ENCODE assay signal across 9 mouse cellular contexts in the genomic region with DNA sequence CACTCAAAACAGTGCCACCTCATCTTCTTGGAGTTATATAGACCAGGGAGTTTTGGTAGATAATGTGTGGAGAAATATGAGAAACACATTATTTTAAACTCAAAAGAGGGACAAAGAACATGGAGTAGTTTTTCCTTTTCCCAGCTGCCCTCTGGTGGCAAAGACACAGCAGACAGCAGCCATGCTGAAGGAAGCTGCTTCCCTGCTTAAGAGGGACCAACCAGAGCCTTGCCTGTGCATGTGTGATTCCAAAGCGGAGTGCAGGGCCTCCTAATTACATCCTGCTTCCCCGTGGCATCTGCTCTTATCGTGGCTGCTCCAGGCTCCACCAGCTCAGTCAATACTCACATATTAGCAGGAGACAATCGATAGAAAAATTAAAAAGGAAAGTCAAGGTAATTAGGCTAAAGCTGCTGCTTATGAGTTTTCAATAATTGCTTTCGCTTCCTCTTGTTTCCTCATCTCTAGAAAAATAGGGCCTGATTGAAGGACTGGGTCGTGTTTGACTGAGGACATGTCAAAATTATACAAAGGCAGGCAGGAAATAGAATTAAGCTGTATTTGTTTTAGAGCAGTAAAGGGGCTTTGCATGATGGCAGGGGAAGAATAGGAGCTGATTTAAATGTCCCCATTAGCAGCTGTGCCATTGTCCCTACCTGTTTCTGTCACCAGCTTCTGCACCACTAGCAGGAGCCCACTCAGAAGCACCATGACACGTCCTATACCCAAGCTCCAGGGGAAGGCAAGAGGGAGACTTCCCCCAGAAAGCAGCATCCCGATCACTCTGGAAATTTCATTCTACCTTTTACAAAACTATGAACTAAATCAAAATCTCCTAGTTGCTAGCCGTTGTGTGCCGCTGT.
DNase-seq lines count a peak whose midpoint lies in the region; ATAC-seq lines count a peak whose summit lies in the region.
"Had no signal": no experiment of that assay in that cellular context is flagged by ENCODE, and none has a peak within 500 bp of the region (broad histone marks: within the 10 kb centered on the region; RNA-seq: fewer than 3 reads in every experiment).

No protein-coding gene starts in this region.

- WGBS in kidney, embryonic 14.5 days, result 55% methylated on average over 10 of the region's 10 CpGs
- WGBS in embryonic facial prominence, embryonic 14.5 days, result 48% methylated on average over 10 of the region's 10 CpGs

- no peaks in the 10 kb centered on the region for H3K4me1 ChIP-seq in kidney, embryonic 14.5 days (ENCODE audit: control insufficient read depth, insufficient read depth, low read length)
- no peaks in the 10 kb centered on the region for H3K4me1 ChIP-seq in embryonic facial prominence, embryonic 14.5 days (ENCODE audit: control insufficient read depth, insufficient read depth, low read length)
- H3K4me1 ChIP-seq: limb, embryonic 15.5 days had no signal

- no peak overlapping the region for H3K4me3 ChIP-seq in kidney, embryonic 14.5 days (ENCODE audit: low read length)
- H3K4me3 ChIP-seq in embryonic facial prominence, embryonic 14.5 days (ENCODE audit: low read depth, low read length), result no peak overlapping the region
- H3K4me3 ChIP-seq: limb, embryonic 15.5 days had no signal

- H3K27ac ChIP-seq in kidney, embryonic 14.5 days (ENCODE audit: low read depth, low read length), result no peak overlapping the region
- no peak overlapping the region for H3K27ac ChIP-seq in embryonic facial prominence, embryonic 14.5 days (replicated peaks; ENCODE audit: low read depth, low read length)
- H3K27ac ChIP-seq: limb, embryonic 15.5 days had no signal

- DNase-seq in kidney, postnatal 14 days, result peak; percentile 44
- peak; percentile 35 to 42 for DNase-seq in adrenal gland, postnatal 36 days
- peak; percentile 76 for DNase-seq in embryonic facial prominence, embryonic 14.5 days (ENCODE audit: low spot score)
- DNase-seq in kidney, postnatal 36 days, result peak; percentile 7 to 47
- DNase-seq in lung, postnatal 10 days, result peak; percentile 59
- peak; percentile 55 for DNase-seq in right cerebral cortex, postnatal 14 days
- no peak for DNase-seq in spleen, adult 18-20 months

- H3K36me3 ChIP-seq in kidney, embryonic 14.5 days (ENCODE audit: control insufficient read depth, insufficient read depth, low read length), result no peaks in the 10 kb centered on the region
- no peaks in the 10 kb centered on the region for H3K36me3 ChIP-seq in embryonic facial prominence, embryonic 14.5 days (ENCODE audit: control insufficient read depth, insufficient read depth, low read length)
- H3K36me3 ChIP-seq: limb, embryonic 15.5 days had no signal

- no peak overlapping the region for H3K9ac ChIP-seq in kidney, embryonic 14.5 days (ENCODE audit: low read depth, low read length)
- H3K9ac ChIP-seq in embryonic facial prominence, embryonic 14.5 days (ENCODE audit: low read depth, low read length), result no peak overlapping the region
- H3K9ac ChIP-seq: limb, embryonic 15.5 days had no signal

- H3K27me3 ChIP-seq in kidney, embryonic 14.5 days (ENCODE audit: control insufficient read depth, insufficient read depth, low read length), result no peaks in the 10 kb centered on the region
- H3K27me3 ChIP-seq in embryonic facial prominence, embryonic 14.5 days (replicated peaks; ENCODE audit: control insufficient read depth, insufficient read depth, low read length), result no peaks in the 10 kb centered on the region
- H3K27me3 ChIP-seq: limb, embryonic 15.5 days had no signal

- no peak for ATAC-seq in kidney, embryonic 14.5 days (ENCODE audit: low FRiP score, low TSS enrichment)
- ATAC-seq in embryonic facial prominence, embryonic 14.5 days (ENCODE audit: low read depth), result peak; percentile 78; the same call in 1 of the 2 replicates

- no peaks in the 10 kb centered on the region for H3K9me3 ChIP-seq in kidney, embryonic 14.5 days (ENCODE audit: control insufficient read depth, low read length)
- H3K9me3 ChIP-seq in embryonic facial prominence, embryonic 14.5 days (ENCODE audit: control insufficient read depth, low read length), result no peaks in the 10 kb centered on the region
- H3K9me3 ChIP-seq: limb, embryonic 15.5 days had no signal

- H3K4me2 ChIP-seq in kidney, embryonic 14.5 days (replicated peaks; ENCODE audit: low read depth, low read length), result no peak overlapping the region
- H3K4me2 ChIP-seq in embryonic facial prominence, embryonic 14.5 days (ENCODE audit: low read depth, low read length), result no peak overlapping the region
- H3K4me2 ChIP-seq: limb, embryonic 15.5 days had no signal

Comparison
In these comparisons a context has a peak if more than half of its experiments do, and no peak if none do; other contexts are left out.
1. DNase-seq: peak in kidney, postnatal 14 days (single experiment), adrenal gland, postnatal 36 days (2 of 2), embryonic facial prominence, embryonic 14.5 days (single experiment), kidney, postnatal 36 days (2 of 2), lung, postnatal 10 days (single experiment) and right cerebral cortex, postnatal 14 days (single experiment); none in spleen, adult 18-20 months (0 of 2).